Mouse (Mus musculus): ENCODE data around the gene Patl1.
"Not testable (repeated sequence)": the region's sequence is repeated elsewhere in the genome, so short reads cannot be mapped to it uniquely, and the experiment has no call there.

- TF ChIP-seq POLR2A (IDR thresholded peaks at IDR 0.05; ENCODE audit: extremely low read depth, insufficient read depth, low read length); CTCF (IDR thresholded peaks at IDR 0.05; ENCODE audit: low read depth, low read length): not testable (repeated sequence)
Observed at GRCm38 (mm10) chr19:11922515-11922914, 10.3 kb downstream of the Patl1 start.
